Mouse (Mus musculus) left cerebral cortex, adult 11 months (tissue): ENCODE data around the gene Gtsf1.

Source experiments
- DNase-seq: peaks from one replicate; pipeline ENCODE4 v3.0.0; 2022; ENCODE audit warnings: low spot score

Gene Gtsf1

DNA sequence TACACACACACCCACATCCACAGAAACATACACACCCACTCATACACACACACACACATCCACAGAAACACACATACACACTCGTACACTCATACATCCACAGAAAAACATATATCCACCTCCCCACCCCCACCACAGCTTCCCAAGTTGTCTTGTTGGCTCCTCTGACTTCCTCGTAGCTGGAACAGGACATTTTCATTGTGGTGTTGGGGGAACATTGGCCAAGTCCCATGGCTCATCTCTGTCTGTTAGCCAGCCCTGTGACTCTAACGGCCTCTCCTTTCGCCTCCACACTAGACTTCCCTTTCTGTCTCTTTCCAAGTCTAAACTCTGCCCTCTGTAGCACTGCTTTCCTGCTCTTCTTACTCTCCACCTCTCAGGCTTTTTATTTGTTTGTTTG, 72.5 kb downstream of the Gtsf1 start:
- no peak for DNase-seq

DNA sequence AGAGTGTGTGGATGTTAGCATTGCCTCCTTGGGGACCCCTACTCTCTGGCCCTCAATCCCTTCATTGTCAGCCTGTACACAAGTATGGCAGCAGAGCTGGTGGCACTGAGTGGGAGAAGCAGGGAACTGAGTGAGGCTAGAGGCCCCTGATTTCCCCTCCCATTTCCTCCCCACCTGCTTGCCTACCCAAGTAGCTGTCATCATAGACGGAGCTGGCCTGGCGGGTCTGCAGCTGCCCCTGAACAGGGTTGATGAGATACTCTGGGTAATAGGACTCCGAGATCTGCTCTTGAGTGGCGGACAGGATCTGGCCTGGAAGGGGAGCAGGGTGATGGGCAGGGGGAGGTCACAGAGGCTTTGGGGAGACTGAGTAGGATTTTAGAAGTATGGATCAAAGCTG, 74.1 kb downstream of the Gtsf1 start:
- DNase-seq: no peak

DNA sequence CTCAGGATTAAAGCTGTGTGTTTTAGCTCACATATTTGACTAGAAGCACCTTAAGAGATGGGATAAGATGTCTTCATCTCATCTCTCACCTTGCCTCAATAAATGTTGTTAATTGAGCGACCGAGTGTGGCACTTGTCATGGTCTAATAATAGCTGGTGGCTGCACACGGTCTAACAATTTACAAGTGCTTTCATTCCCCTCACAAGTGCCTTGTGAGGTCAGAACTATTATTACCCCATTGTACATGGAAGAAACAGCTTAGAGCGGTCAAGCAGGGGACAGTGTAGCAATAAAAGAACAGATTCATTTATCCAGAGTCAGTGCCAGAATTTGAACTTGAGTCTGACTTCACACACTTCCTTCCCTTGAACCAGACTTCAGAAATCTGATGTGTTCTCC, 74.8 kb downstream of the Gtsf1 start:
- no peak for DNase-seq

DNA sequence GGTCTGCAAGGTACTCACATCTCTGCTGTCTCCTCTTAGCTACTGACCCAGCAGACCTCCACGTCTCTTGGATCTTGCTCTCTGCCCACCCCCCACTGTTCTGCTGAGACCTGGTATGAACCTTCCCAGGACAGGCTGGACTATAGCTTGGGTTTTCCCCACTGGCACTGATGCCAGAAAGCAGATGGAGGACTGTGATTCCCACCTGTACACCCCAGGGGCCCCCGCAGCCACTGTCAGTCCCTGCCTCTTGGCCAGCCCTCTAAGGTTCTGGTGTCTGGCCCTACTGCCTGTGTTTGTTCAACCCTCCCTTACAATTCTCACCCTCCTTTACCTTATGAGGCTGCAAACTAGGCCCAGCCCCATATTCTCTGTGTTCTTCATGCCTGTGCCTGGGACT, 75.6 kb downstream of the Gtsf1 start:
- DNase-seq: no peak

DNA sequence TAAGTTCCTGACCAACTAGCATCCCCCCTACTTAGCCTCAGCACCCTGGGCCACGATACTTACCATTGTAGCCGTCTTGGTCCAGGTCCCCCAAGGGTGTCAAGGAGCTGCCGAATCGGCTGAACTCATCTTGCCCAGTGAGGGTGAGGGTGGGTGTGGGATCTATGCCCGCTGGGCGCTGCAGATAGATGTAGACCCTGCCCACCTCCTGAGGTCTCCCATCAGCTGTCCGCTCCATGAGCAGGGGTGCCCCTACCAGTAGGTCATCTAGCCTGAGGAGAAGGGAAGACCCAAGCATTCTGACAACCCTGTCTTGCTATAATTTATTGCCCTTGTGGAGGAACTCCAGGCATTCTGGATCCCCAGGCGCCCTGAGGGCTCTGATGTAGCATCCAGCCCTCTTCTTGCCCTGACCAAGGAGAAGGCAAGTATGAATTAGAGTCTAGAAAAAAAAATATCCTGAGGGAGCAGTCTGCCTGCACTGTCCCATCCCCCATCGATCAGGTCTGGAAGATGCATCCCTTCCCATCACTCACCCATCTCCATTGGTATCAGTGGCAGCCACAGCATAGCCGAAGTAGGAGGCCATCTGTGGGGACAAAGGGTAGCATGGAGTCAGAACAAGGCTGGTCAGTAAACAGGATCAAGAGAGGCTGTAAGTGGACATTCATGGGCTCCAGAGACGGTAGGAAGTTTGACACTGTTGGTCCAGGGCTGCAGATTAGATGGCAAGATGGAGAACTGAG, 76.6 kb downstream of the Gtsf1 start:
- DNase-seq: no peak

DNA sequence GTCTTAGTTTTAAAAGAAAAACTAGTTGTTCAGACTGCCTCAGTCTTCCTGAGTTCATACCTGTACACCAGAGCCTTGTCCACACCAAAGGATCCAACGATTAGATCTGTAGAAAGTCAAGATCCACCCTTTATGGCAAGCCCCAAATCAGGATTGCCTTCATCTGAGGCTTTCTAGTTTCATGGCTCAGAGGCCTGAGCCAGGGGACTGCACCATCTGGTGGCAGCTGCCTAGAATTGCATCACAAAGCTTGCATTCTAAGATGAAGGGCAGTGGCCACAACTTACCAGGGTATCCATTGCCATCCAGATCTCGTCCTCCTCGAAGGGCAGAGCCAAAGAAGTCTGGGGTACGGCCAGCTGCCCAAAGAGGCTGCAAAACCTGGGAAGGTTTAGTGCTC, 77.4 kb downstream of the Gtsf1 start:
- no peak for DNase-seq
